Mouse (Mus musculus): Measurements from ENCODE around the gene Derl2.

DNA sequence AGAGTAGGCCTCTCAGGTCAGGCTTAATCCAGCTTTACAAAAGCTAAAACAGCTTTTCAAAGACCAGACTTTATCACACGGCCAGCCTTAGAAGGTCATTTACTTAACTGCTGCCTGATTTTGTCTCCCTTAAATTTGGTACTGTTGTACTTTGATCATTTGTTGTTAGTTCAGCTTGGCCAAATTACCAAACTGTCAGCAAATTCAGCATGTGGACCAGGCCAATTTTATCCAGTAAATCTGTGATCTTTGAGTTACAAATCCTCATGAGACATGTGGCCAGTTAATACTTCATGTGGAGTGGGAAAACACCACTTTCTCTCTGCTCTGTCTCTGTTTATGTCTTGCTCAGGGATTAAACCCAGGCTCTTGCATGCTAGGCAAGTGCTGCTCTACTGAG lies 47.1 kb downstream of the Derl2 start:
- TF ChIP-seq POLR2A (IDR thresholded peaks at IDR 0.05; ENCODE audit: low read depth, low read length) (no peak), CTCF (IDR thresholded peaks at IDR 0.05; ENCODE audit: borderline replicate concordance, insufficient read depth, low read length) (no peak)
